Mouse (Mus musculus): ENCODE data around the gene Cacna2d1. TPM values are rescaled to one million over a fixed set of nuclear protein-coding genes. Genes with fewer than 3 reads are reported as not detected.

Gene Cacna2d1
- polyA plus RNA-seq, 1 experiment from 2014 or later = 6.0 TPM

DNA sequence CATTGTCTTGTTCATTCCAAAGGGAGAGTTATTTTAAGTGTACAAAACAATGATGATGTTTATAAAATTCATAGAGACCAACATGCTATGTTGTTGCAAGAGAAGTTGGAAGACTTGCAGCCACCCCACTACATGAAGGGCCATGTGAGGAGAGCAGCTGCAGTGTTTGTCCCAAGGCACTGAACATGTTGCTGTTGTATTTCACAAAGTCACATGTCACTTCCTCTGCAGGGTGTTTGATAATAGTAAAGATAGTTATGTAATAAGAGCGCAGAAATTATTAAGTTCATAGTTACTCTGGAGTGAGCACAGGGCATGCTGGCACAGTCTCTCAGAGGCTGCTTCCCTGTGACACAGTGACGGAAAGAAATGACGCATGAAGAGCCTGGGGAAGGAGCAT, 392.1 kb downstream of the Cacna2d1 start:
- in situ Hi-C loops (cut with MboI; ENCODE audit: low pct_unique_long_range_greater_than_20kb) = loop anchor here (25.0 kb wide), 1 partner anchor 1439 kb away; no protein-coding TSS in a partner anchor
- no peak for TF ChIP-seq CTCF (IDR thresholded peaks at IDR 0.05)
- POLR2A ChIA-PET = no interaction called here
- CTCF ChIA-PET = no interaction called here
- peaks cover 4% of the 10 kb centered on the region for H3K27me3 ChIP-seq
- DNase-seq (ENCODE audit: low read depth, low spot score) (no peak), ATAC-seq (no peak)

DNA sequence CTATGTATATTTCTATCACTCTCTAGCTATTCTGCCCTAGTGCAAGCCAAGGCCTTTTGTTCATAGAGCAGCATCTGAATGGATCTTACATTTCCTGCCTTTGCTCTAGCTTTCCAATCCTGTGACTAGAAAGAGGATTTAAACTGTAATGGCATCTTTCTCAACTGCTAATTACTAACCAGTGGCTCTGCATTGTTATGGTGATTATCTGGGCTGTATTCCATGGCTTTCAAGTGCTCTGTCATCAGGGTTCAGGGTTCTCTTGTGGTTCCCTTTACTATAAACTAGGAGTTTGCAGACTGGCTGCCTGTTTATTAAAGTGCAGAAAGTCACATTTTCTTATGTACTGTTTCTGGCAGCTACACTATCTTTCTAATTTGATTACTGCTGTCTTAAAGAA, 410.9 kb downstream of the Cacna2d1 start:
- TF ChIP-seq CTCF (IDR thresholded peaks at IDR 0.05) = no peak
- CTCF ChIA-PET = no interaction called here
- no peak for ATAC-seq
- POLR2A ChIA-PET = no interaction called here
- no peak for DNase-seq (ENCODE audit: low read depth, low spot score)
- in situ Hi-C loops (cut with MboI; ENCODE audit: low pct_unique_long_range_greater_than_20kb) = loop anchor here (25.0 kb wide), 1 partner anchor 1458 kb away; no protein-coding TSS in a partner anchor
- no peaks in the 10 kb centered on the region for H3K27me3 ChIP-seq

DNA sequence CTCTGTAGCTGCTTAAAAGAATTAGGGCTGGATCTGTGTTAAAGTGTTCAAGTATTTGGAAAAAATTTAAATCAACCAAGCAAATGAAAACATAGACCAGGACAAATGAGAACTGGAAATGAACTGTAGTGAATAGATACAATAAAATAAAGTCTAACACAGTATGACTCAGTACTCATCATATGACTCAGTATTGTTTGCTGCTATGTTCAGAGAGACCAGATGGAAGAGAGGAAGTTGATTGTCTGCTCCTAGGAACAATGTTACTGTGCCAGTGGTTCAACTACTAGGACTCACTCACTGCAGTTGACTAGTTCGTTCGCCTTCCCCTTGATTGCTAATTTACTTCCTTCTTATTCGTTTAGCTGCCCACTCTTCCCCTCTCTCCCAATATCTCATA, 421.3 kb downstream of the Cacna2d1 start:
- no peaks in the 10 kb centered on the region for H3K27me3 ChIP-seq
- ChIA-PET POLR2A (no interaction called here), CTCF (no interaction called here)
- no peak for TF ChIP-seq CTCF (IDR thresholded peaks at IDR 0.05)
- ATAC-seq (no peak), DNase-seq (ENCODE audit: low read depth, low spot score) (no peak)
- in situ Hi-C loops (cut with MboI; ENCODE audit: low pct_unique_long_range_greater_than_20kb) = no loop called here

DNA sequence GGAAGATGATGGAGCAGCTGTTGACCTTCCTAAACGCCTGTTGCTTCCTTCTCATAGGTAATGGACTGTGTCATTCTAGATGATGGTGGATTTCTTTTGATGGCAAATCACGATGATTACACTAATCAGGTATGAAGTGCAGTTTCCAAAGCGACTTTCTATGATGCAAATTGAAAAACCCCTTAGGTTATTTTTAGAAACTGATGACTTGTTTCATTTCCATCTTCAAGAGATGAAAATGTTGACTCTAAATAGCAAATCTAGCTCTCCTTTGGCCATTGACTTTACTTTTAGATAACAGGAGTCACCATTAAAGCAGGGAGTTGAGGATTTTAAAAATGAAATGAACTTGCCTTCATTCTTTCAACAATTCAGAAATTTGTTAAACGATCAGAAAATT, 423.2 kb downstream of the Cacna2d1 start:
- DNase-seq (ENCODE audit: low read depth, low spot score) = no peak
- in situ Hi-C loops (cut with MboI; ENCODE audit: low pct_unique_long_range_greater_than_20kb) = no loop called here
- no peak for TF ChIP-seq CTCF (IDR thresholded peaks at IDR 0.05)
- CTCF ChIA-PET = no interaction called here
- POLR2A ChIA-PET = no interaction called here
- no peak for ATAC-seq
- H3K27me3 ChIP-seq = no peaks in the 10 kb centered on the region

DNA sequence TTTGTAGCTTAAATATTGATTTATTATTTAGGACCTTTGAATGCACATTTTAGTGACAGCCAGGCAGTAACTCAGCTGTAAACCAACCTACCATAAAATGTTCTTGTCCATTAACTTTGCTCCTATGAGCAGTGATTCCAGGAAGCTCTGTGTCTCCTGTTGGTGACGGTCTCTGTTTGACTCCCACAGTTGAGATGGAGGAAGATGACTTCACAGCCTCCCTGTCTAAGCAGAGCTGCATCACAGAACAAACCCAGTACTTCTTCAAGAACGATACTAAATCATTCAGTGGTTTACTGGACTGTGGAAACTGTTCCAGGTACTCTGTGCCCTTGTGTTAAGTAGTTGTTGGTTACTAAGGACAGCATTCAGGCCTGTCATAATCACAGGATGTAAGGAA, 427.6 kb downstream of the Cacna2d1 start:
- H3K27me3 ChIP-seq = no peaks in the 10 kb centered on the region
- ATAC-seq (no peak), DNase-seq (ENCODE audit: low read depth, low spot score) (no peak)
- in situ Hi-C loops (cut with MboI; ENCODE audit: low pct_unique_long_range_greater_than_20kb) = no loop called here
- POLR2A ChIA-PET = no interaction called here
- no peak for TF ChIP-seq CTCF (IDR thresholded peaks at IDR 0.05)
- CTCF ChIA-PET = no interaction called here

DNA sequence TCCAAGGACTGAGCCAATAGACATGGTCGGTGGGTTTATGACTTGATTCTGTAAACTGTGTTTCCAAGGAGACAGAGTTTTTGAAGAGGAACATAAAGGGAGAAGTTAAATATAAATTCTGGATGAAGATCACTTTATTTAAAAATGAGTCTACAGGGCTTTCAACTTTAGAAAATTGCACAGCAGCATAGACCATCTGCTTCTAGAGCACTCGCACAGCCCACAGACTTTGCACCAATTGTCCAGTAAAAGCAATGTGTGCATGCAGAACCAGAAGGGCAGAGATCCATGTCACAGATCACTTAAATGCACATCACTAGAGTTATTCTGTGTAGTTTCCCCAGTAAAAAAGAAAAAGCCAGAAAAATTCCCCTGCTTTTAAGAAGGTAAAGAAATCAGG, 428.7 kb downstream of the Cacna2d1 start:
- no peak for ATAC-seq
- in situ Hi-C loops (cut with MboI; ENCODE audit: low pct_unique_long_range_greater_than_20kb) = no loop called here
- POLR2A ChIA-PET = no interaction called here

DNA sequence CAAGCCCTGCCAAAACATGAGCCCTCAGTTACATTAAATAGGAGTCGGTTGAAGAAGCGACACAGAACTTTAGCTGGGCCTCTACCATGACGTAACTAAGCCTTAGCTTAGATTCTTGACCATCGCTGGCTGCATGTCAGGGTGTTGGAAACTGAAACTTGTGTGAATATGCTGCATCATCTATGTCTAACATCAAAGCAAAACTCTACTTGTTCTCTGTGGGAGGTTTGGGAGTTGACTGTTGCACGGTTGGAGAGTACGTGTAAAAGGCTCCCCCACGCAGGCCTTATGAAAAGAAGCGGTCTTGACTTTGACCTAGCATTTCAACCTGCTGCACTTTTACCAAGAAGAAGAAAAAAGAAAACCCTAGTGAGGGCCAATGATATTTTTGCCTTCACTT, 436.2 kb downstream of the Cacna2d1 start:
- no peak for TF ChIP-seq CTCF (IDR thresholded peaks at IDR 0.05)
- POLR2A ChIA-PET = no interaction called here
- in situ Hi-C loops (cut with MboI; ENCODE audit: low pct_unique_long_range_greater_than_20kb) = no loop called here
- no peak for DNase-seq (ENCODE audit: low read depth, low spot score)
- no peak for ATAC-seq
- H3K27me3 ChIP-seq = no peaks in the 10 kb centered on the region
- CTCF ChIA-PET = no interaction called here

More for the DNA sequence above, 428.7 kb downstream of the Cacna2d1 start:
- no peak for DNase-seq (ENCODE audit: low read depth, low spot score)
- no peaks in the 10 kb centered on the region for H3K27me3 ChIP-seq
- CTCF ChIA-PET = no interaction called here
- no peak for TF ChIP-seq CTCF (IDR thresholded peaks at IDR 0.05)

DNA sequence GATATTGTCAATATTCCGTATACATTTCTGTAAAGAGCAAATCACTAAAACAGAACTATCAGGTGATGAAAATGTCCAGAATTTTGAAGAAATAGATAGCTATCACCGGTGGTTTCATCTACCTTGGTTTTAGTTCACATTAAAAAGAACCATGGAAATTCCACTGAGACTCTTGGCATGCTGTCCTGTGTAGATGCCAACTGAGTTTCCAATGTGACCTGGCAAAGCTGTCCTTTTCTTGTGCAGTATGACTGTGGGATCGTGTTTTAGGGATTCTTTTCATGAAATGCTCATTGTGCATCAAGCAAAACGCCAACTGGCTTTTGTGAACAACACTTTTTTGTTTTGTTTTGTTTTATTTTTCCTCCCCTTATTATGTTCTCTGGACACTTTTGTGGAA, 439.5 kb downstream of the Cacna2d1 start:
- no peaks in the 10 kb centered on the region for H3K27me3 ChIP-seq
- in situ Hi-C loops (cut with MboI; ENCODE audit: low pct_unique_long_range_greater_than_20kb) = no loop called here
- ChIA-PET CTCF (no interaction called here), POLR2A (no interaction called here)
- DNase-seq (ENCODE audit: low read depth, low spot score) = no peak
- no peak for ATAC-seq
- TF ChIP-seq CTCF (IDR thresholded peaks at IDR 0.05) = no peak

DNA sequence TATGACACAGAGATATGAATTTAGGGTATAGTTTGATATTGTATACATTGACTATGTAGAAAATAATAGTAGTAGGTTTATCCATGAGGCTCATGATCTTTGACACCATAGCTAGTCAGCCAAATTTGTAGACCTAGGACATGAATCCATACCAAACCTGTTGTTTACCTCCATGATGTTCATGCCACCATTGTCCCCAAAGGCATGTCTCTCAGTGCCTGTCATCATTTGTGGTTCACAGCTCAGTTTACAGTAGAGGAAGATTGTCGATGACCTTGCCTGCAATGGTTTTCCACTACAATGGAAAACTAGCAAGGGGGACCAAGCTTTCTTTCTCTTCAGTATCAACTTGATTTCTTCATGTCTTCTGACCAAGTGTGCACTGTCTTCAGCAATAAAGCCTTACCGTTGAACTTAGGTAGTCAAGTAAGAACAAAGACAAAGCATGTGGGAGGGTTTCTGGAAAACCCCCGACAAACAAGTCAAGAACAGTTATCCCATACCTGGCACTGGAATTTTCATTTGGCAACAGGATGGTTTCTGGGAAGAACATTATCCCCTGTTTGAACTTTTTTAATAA, 441.9 kb downstream of the Cacna2d1 start:
- DNase-seq (ENCODE audit: low read depth, low spot score) (no peak), ATAC-seq (no peak)
- POLR2A ChIA-PET = no interaction called here
- in situ Hi-C loops (cut with MboI; ENCODE audit: low pct_unique_long_range_greater_than_20kb) = no loop called here
- TF ChIP-seq CTCF (IDR thresholded peaks at IDR 0.05) = no peak
- H3K27me3 ChIP-seq = no peaks in the 10 kb centered on the region
- CTCF ChIA-PET = no interaction called here

DNA sequence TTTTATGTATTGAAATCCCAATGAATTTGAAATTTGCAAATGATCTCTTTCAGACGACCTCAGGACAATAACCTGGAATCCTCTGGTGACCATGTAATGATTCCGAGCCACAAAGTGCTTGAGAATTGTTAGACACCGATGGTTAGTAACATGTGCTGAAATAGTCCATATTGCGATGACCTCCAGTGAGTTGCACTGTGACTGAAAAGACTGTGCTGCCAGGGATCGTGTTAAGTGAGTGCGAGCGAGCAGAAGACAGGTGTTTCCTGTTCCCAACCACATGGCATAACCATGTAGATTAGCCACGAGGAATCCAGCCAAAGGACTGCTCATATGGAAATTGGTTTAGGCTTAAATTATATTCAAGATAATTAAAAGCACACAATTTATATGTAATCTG, 475.5 kb downstream of the Cacna2d1 start:
- POLR2A ChIA-PET = no interaction called here
- ATAC-seq (no peak), DNase-seq (ENCODE audit: low read depth, low spot score) (no peak)
- CTCF ChIA-PET = no interaction called here
- no peak for TF ChIP-seq CTCF (IDR thresholded peaks at IDR 0.05)
- H3K27me3 ChIP-seq = peaks cover 7% of the 10 kb centered on the region
- in situ Hi-C loops (cut with MboI; ENCODE audit: low pct_unique_long_range_greater_than_20kb) = no loop called here

DNA sequence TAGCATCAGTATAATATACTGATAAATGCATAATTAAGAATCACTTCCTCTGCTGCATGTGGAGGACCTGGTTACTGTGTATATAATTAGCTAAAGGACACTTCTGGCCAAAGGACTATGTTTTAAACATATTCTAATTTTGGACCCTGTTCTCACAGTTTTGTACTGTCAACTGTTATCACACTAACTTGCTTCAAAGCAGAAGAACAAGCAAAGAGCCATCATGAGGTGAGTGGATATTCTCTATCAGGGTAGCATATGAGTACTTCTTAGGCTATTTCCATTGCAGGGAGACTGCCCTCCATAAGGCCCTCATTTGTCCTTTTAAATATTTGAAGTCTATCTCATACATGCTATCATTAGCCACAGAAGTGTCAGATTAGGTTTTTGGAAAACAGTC, 480.2 kb downstream of the Cacna2d1 start:
- H3K27me3 ChIP-seq = peaks cover 14% of the 10 kb centered on the region
- TF ChIP-seq CTCF (IDR thresholded peaks at IDR 0.05) = no peak
- no peak for DNase-seq (ENCODE audit: low read depth, low spot score)
- ATAC-seq = no peak
- CTCF ChIA-PET = no interaction called here
- POLR2A ChIA-PET = no interaction called here
- in situ Hi-C loops (cut with MboI; ENCODE audit: low pct_unique_long_range_greater_than_20kb) = no loop called here

DNA sequence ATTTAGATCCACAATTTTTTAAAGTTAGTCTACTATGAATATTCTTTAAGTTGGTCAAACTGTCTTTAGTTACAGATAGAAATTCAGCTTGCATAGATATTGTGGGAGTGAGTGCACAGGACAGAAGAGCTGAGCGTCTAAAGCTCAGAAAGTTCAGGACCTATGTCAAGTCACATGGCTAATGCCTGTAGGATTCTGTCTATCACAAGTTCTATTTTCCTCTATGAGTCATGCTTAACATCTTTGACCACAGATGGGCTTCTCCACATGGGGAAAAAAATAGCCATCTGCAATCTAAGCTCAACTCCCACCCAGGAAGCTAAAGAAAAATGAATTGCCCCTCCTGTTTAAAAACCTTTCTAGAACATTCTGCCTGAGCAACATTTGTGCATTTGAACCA, 483.5 kb downstream of the Cacna2d1 start:
- POLR2A ChIA-PET = no interaction called here
- ATAC-seq (no peak), DNase-seq (ENCODE audit: low read depth, low spot score) (no peak)
- CTCF ChIA-PET = interaction anchor here (1.1 kb wide), 1 partner anchor 19 kb away, joined by 3 read pairs; no protein-coding TSS in a partner anchor
- peaks cover 14% of the 10 kb centered on the region for H3K27me3 ChIP-seq
- no peak for TF ChIP-seq CTCF (IDR thresholded peaks at IDR 0.05)
- in situ Hi-C loops (cut with MboI; ENCODE audit: low pct_unique_long_range_greater_than_20kb) = no loop called here

All from Patski (cell line).